Comparison of ENCODE assay signal across 32 mouse cellular contexts in genomic region chrX:38816841-38817240, GRCm38 (mm10). TPM values are rescaled to one million over a fixed set of nuclear protein-coding genes. Genes with fewer than 3 reads are reported as not detected.
DNase-seq lines count a peak whose midpoint lies in the region; ATAC-seq and TF ChIP-seq lines count a peak whose summit lies in the region.
"Had no signal": no experiment of that assay in that cellular context is flagged by ENCODE, and none has a peak within 500 bp of the region (broad histone marks: within the 10 kb centered on the region; RNA-seq: fewer than 3 reads in every experiment).

No protein-coding gene starts in this region.

- H3K9ac ChIP-seq in forebrain, embryonic 14.5 days (ENCODE audit: low read length): no peak overlapping the region
- no peak overlapping the region for H3K9ac ChIP-seq in forebrain, embryonic 16.5 days (replicated peaks; ENCODE audit: low read depth, low read length)
- H3K9ac ChIP-seq: embryonic facial prominence, embryonic 12.5 days; forebrain, embryonic 13.5 days; hindbrain, embryonic 15.5 days; limb, embryonic 13.5 days; liver, embryonic 12.5 days; neural tube, embryonic 15.5 days had no signal

- no peaks in the 10 kb centered on the region for H3K36me3 ChIP-seq in forebrain, embryonic 14.5 days (ENCODE audit: control insufficient read depth, insufficient read depth, low read length)
- no peaks in the 10 kb centered on the region for H3K36me3 ChIP-seq in forebrain, embryonic 16.5 days (ENCODE audit: control insufficient read depth, insufficient read depth)
- H3K36me3 ChIP-seq: embryonic facial prominence, embryonic 12.5 days; G1E; hindbrain, embryonic 15.5 days; limb, embryonic 13.5 days; liver, embryonic 12.5 days; midbrain, embryonic 10.5 days; neural tube, embryonic 15.5 days had no signal

- no peak overlapping the region for H3K27ac ChIP-seq in forebrain, embryonic 14.5 days (ENCODE audit: low read depth, low read length)
- H3K27ac ChIP-seq in forebrain, embryonic 16.5 days (ENCODE audit: low read length): no peak overlapping the region
- peak overlapping the region; percentile 48 for H3K27ac ChIP-seq in left cerebral cortex, adult 2 months
- H3K27ac ChIP-seq: embryonic facial prominence, embryonic 12.5 days; forebrain, embryonic 13.5 days; hindbrain, embryonic 15.5 days; kidney, postnatal 0 days; limb, embryonic 13.5 days; liver, embryonic 12.5 days; midbrain, embryonic 10.5 days; neural tube, embryonic 15.5 days; stomach, postnatal 0 days had no signal

- no peak overlapping the region for H3K4me3 ChIP-seq in forebrain, embryonic 14.5 days (ENCODE audit: low read depth, low read length)
- no peak overlapping the region for H3K4me3 ChIP-seq in forebrain, embryonic 16.5 days (replicated peaks; ENCODE audit: low read length)
- no peak overlapping the region for H3K4me3 ChIP-seq in left cerebral cortex, adult 2 months
- H3K4me3 ChIP-seq: embryonic facial prominence, embryonic 12.5 days; erythroblast, embryonic 14.5 days; forebrain, embryonic 13.5 days; hindbrain, embryonic 15.5 days; limb, embryonic 13.5 days; liver, embryonic 12.5 days; midbrain, embryonic 10.5 days; neural tube, embryonic 15.5 days had no signal

- H3K9me3 ChIP-seq in forebrain, embryonic 14.5 days (replicated peaks; ENCODE audit: control insufficient read depth, low read length): no peaks in the 10 kb centered on the region
- H3K9me3 ChIP-seq in forebrain, embryonic 16.5 days (ENCODE audit: control insufficient read depth, low read length): no peaks in the 10 kb centered on the region
- H3K9me3 ChIP-seq: embryonic facial prominence, embryonic 12.5 days; forebrain, embryonic 13.5 days; G1E; hindbrain, embryonic 15.5 days; limb, embryonic 13.5 days; liver, embryonic 12.5 days; midbrain, embryonic 10.5 days; neural tube, embryonic 15.5 days had no signal

- no peak for ATAC-seq in forebrain, embryonic 14.5 days
- no peak for ATAC-seq in forebrain, embryonic 16.5 days
- ATAC-seq: forebrain, embryonic 13.5 days; intestine, embryonic 16.5 days; liver, embryonic 12.5 days had no signal

- no peak for TF ChIP-seq CTCF in left cerebral cortex, adult 2 months (IDR thresholded peaks at IDR 0.05)

- no peaks in the 10 kb centered on the region for H3K4me1 ChIP-seq in forebrain, embryonic 14.5 days (ENCODE audit: control insufficient read depth, insufficient read depth, low read length)
- H3K4me1 ChIP-seq in forebrain, embryonic 16.5 days (replicated peaks; ENCODE audit: control insufficient read depth, insufficient read depth, low read length): no peaks in the 10 kb centered on the region
- H3K4me1 ChIP-seq: embryonic facial prominence, embryonic 12.5 days; forebrain, embryonic 13.5 days; hindbrain, embryonic 15.5 days; limb, embryonic 13.5 days; liver, embryonic 12.5 days; midbrain, embryonic 10.5 days; neural tube, embryonic 15.5 days had no signal

- DNase-seq in forebrain, embryonic 14.5 days (ENCODE audit: low spot score): peak; percentile 9
- DNase-seq in left cerebral cortex, adult 2 months (ENCODE audit: extremely low spot score in 1 of 2, low spot score in 2 of 2): no peak
- no peak for DNase-seq in left cerebral cortex, adult 8-10 months (ENCODE audit: low spot score in 2 of 2)
- peak; percentile 62 for DNase-seq in 3T3-L1 (ENCODE audit: low read depth, low spot score)
- peak; percentile 4 for DNase-seq in adipocyte (ENCODE audit: low spot score)
- no peak for DNase-seq in heart, adult 9 months (ENCODE audit: low spot score in 2 of 2)
- DNase-seq: adrenal gland, postnatal 14 days; cerebellum, adult 9-10 months; gastrocnemius, postnatal 10 days; layer of hippocampus, postnatal 36 days; lung, adult 18-20 months; thymus, adult 2 months had no signal

- 85% methylated on average over 3 of the region's 3 CpGs for WGBS in forebrain, embryonic 14.5 days
- 53% methylated on average over 3 of the region's 3 CpGs for WGBS in forebrain, embryonic 16.5 days

- no peak overlapping the region for H3K4me2 ChIP-seq in forebrain, embryonic 14.5 days (ENCODE audit: low read length)
- no peak overlapping the region for H3K4me2 ChIP-seq in forebrain, embryonic 16.5 days (ENCODE audit: low read length)
- H3K4me2 ChIP-seq: embryonic facial prominence, embryonic 12.5 days; forebrain, embryonic 13.5 days; heart, embryonic 11.5 days; hindbrain, embryonic 15.5 days; limb, embryonic 13.5 days; liver, embryonic 12.5 days; neural tube, embryonic 15.5 days had no signal

- intact Hi-C loops in left cerebral cortex, adult 2 months (cut with DNase I): loop anchor here (2.0 to 10.0 kb wide), 5 partner anchors 434 to 1518 kb away; no protein-coding TSS in a partner anchor

- no peaks in the 10 kb centered on the region for H3K27me3 ChIP-seq in forebrain, embryonic 14.5 days (replicated peaks; ENCODE audit: control insufficient read depth, insufficient read depth, low read length)
- H3K27me3 ChIP-seq in forebrain, embryonic 16.5 days (replicated peaks; ENCODE audit: control insufficient read depth, insufficient read depth, low read length): no peaks in the 10 kb centered on the region
- H3K27me3 ChIP-seq: CH12.LX; embryonic facial prominence, embryonic 12.5 days; forebrain, embryonic 13.5 days; hindbrain, embryonic 15.5 days; limb, embryonic 13.5 days; liver, embryonic 12.5 days; neural tube, embryonic 15.5 days had no signal

RNA-seq across cellular contexts. Expression of gene 6030498E09Rik, which starts 44.4 kb away (rescaled TPM):
- polyA plus RNA-seq in forebrain, embryonic 14.5 days (2014; fragmentation: Nextera tagmentation; extraction: Ambion mirVana): 0.25 TPM in 1 of 2 replicates, not detected in the other
- not detected in 2 replicates for polyA plus RNA-seq in forebrain, embryonic 16.5 days (2015; fragmentation: Nextera tagmentation; extraction: Ambion mirVana)
- not detected for total RNA-seq in left cerebral cortex, adult 2 months (2021)
- not detected for total RNA-seq in left cerebral cortex, adult 8-10 months (2022)
- total RNA-seq: adrenal gland, postnatal 14 days; CH12.LX; gastrocnemius, postnatal 10 days; granulocyte monocyte progenitor cell, adult 5-6 weeks; layer of hippocampus, adult 18-20 months; layer of hippocampus, postnatal 36 days; left cerebral cortex, postnatal 25 days had no signal
- polyA plus RNA-seq: cortical plate, adult 2 months; embryonic facial prominence, embryonic 12.5 days; erythroblast, embryonic 14.5 days; forebrain, embryonic 13.5 days; G1E; kidney, postnatal 0 days; limb, embryonic 13.5 days; midbrain, embryonic 10.5 days; neural tube, embryonic 15.5 days; small intestine, adult 2 months; stomach, postnatal 0 days; thymus, adult 2 months had no signal

Comparison
In these comparisons a context has a peak if more than half of its experiments do, and no peak if none do; other contexts are left out.
1. DNase-seq: peak in forebrain, embryonic 14.5 days (single experiment), 3T3-L1 (single experiment) and adipocyte (single experiment); none in left cerebral cortex, adult 2 months (0 of 2), left cerebral cortex, adult 8-10 months (0 of 2) and heart, adult 9 months (0 of 2).